ENCODE assay signal across 8 mouse cellular contexts in the genomic region with DNA sequence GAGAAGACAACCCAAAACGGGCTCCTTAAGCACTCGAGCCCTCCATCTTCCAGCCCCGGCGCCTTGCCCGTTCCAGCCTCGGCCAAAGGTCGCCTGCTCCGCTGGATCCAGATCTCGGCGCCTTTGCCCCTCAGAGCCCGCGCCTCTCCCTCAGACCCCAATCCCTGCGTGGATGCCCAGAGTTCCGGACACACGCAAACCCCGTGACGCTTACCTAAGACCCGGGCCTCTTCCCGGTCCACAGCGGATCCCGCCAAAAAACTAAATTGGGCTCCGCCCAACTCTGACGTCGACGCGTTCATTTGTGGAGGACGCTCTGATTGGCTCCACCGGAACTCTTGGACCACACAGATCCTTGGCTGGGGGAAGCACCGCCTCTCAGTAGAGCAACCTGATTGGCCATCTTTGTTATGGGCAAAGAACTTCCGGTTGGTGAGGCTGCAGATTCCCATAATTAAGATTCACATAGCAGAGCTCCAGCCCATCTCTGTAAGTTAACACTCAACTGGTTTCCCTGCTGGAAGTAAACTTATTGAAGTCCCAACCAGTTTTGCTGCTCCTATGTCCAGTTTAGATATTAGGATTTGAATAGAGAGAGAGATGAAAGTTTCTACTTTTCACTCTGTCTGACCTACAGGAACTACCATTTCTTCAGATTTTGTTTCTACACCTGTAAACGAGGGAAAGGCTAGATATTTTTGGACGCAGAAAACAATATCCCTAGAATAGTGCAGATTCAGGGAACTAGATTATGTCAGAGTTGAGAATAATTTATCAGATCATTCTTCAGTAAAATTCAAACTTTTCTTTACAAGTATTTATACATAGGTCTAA. TPM values are rescaled to one million over a fixed set of nuclear protein-coding genes. Genes with fewer than 3 reads are reported as not detected.
A peak's percentile ranks its signal among the peaks of the same experiment; 100 is the strongest.
DNase-seq lines count a peak whose midpoint lies in the region; ATAC-seq and TF ChIP-seq lines count a peak whose summit lies in the region.

A gene (minus strand): TSS at position 301 of the 834 bp plus-strand sequence.

- DNase-seq in CD4-positive helper T cell, adult 2 months (ENCODE audit: low read depth, low spot score) = peak; percentile 93
- peak; percentile 91 for DNase-seq in brain, embryonic 18.5 days (ENCODE audit: low read depth, low spot score)
- peak; percentile 99 for DNase-seq in kidney, postnatal 0 days (ENCODE audit: low spot score)
- DNase-seq in liver, embryonic 11.5 days (ENCODE audit: low spot score) = peak; percentile 94
- peak; percentile 92 for DNase-seq in naive thymus-derived CD4-positive, alpha-beta T cell, adult 2 months (ENCODE audit: low read depth)

- H3K36me3 ChIP-seq in heart, embryonic 12.5 days = peaks cover 19% of the 10 kb centered on the region
- peaks cover 10% of the 10 kb centered on the region; the same call in 1 of the 2 replicates for H3K36me3 ChIP-seq in kidney, postnatal 0 days (ENCODE audit: insufficient read depth, low read length)
- H3K36me3 ChIP-seq in liver, embryonic 11.5 days (ENCODE audit: control insufficient read depth, insufficient read depth, low read length) = peaks cover 18% of the 10 kb centered on the region
- H3K36me3 ChIP-seq in stomach, embryonic 14.5 days (ENCODE audit: control insufficient read depth, insufficient read depth, low read length) = peaks cover 9% of the 10 kb centered on the region

- H3K4me2 ChIP-seq in heart, embryonic 12.5 days = peak within 1 kb of the TSS; percentile 68
- peak within 1 kb of the TSS; percentile 64 for H3K4me2 ChIP-seq in kidney, postnatal 0 days (ENCODE audit: low read length)
- H3K4me2 ChIP-seq in liver, embryonic 11.5 days = peak within 1 kb of the TSS; percentile 82
- peak within 1 kb of the TSS; percentile 58 for H3K4me2 ChIP-seq in stomach, embryonic 14.5 days (replicated peaks; ENCODE audit: low read depth, low read length)

- no peak within 1 kb of the TSS for H3K27ac ChIP-seq in heart, embryonic 12.5 days (ENCODE audit: poor library complexity, severe bottlenecking)
- no peak within 1 kb of the TSS for H3K27ac ChIP-seq in kidney, postnatal 0 days
- peak within 1 kb of the TSS; percentile 38 for H3K27ac ChIP-seq in liver, embryonic 11.5 days (ENCODE audit: low read depth, low read length)
- peak within 1 kb of the TSS; percentile 33; the same call in 1 of the 2 replicates for H3K27ac ChIP-seq in stomach, embryonic 14.5 days (ENCODE audit: low read length)

- no peak for TF ChIP-seq CTCF in kidney, postnatal 0 days (IDR thresholded peaks at IDR 0.05; ENCODE audit: low read depth)

- ATAC-seq in erythroid progenitor cell, adult 5-6 weeks (replicated peaks; ENCODE audit: low FRiP score, poor library complexity, severe bottlenecking) = peak; percentile 99
- peak; percentile 100 for ATAC-seq in heart, embryonic 12.5 days (ENCODE audit: insufficient number of reproducible peaks, low FRiP score)
- ATAC-seq in kidney, postnatal 0 days (replicated peaks; ENCODE audit: low FRiP score, low read depth) = peak; percentile 100
- peak; percentile 99 for ATAC-seq in liver, embryonic 11.5 days (replicated peaks; ENCODE audit: low FRiP score)
- peak; percentile 100 for ATAC-seq in stomach, embryonic 14.5 days (ENCODE audit: insufficient number of reproducible peaks, insufficient read depth, low FRiP score, low read depth)

- H3K9ac ChIP-seq in heart, embryonic 12.5 days = peak within 1 kb of the TSS; percentile 71
- H3K9ac ChIP-seq in kidney, postnatal 0 days (ENCODE audit: low read depth, low read length) = peak within 1 kb of the TSS; percentile 68
- peak within 1 kb of the TSS; percentile 82 for H3K9ac ChIP-seq in liver, embryonic 11.5 days (ENCODE audit: low read depth, low read length)
- H3K9ac ChIP-seq in stomach, embryonic 14.5 days (replicated peaks; ENCODE audit: low read depth, low read length) = peak within 1 kb of the TSS; percentile 25

- 0 out of 2 replicates have a peak, but pooled peaks cover 4% of the 10 kb centered on the region for H3K9me3 ChIP-seq in heart, embryonic 12.5 days (replicated peaks)
- H3K9me3 ChIP-seq in kidney, postnatal 0 days (replicated peaks; ENCODE audit: low read length) = no peaks in the 10 kb centered on the region
- H3K9me3 ChIP-seq in liver, embryonic 11.5 days (ENCODE audit: control insufficient read depth, low read length) = no peaks in the 10 kb centered on the region
- H3K9me3 ChIP-seq in stomach, embryonic 14.5 days (ENCODE audit: control insufficient read depth, low read depth, low read length) = no peaks in the 10 kb centered on the region

- H3K27me3 ChIP-seq in heart, embryonic 12.5 days (replicated peaks) = no peaks in the 10 kb centered on the region
- H3K27me3 ChIP-seq in kidney, postnatal 0 days (ENCODE audit: insufficient read depth, low read length) = no peaks in the 10 kb centered on the region
- H3K27me3 ChIP-seq in liver, embryonic 11.5 days (replicated peaks; ENCODE audit: control insufficient read depth, insufficient read depth, low read length) = no peaks in the 10 kb centered on the region
- H3K27me3 ChIP-seq in stomach, embryonic 14.5 days (ENCODE audit: control insufficient read depth, insufficient read depth, low read length) = no peaks in the 10 kb centered on the region

- H3K4me1 ChIP-seq in heart, embryonic 12.5 days (replicated peaks) = peaks cover 9% of the 10 kb centered on the region
- no peaks in the 10 kb centered on the region for H3K4me1 ChIP-seq in kidney, postnatal 0 days (replicated peaks; ENCODE audit: insufficient read depth, low read length)
- H3K4me1 ChIP-seq in liver, embryonic 11.5 days (replicated peaks; ENCODE audit: control insufficient read depth, insufficient read depth, low read length) = peaks cover 11% of the 10 kb centered on the region
- peaks cover 8% of the 10 kb centered on the region; the same call in 1 of the 2 replicates for H3K4me1 ChIP-seq in stomach, embryonic 14.5 days (ENCODE audit: control insufficient read depth, insufficient read depth, low read length)

- H3K4me3 ChIP-seq in heart, embryonic 12.5 days = peak within 1 kb of the TSS; percentile 77
- peak within 1 kb of the TSS; percentile 71 for H3K4me3 ChIP-seq in kidney, postnatal 0 days (replicated peaks; ENCODE audit: low read depth, low read length)
- peak within 1 kb of the TSS; percentile 78 for H3K4me3 ChIP-seq in liver, embryonic 11.5 days (ENCODE audit: low read depth, low read length)
- H3K4me3 ChIP-seq in stomach, embryonic 14.5 days (ENCODE audit: low read depth, low read length) = peak within 1 kb of the TSS; percentile 68

- WGBS in heart, embryonic 12.5 days = 3% methylated on average over 32 of the region's 32 CpGs
- 4% methylated on average over 32 of the region's 32 CpGs for WGBS in kidney, postnatal 0 days
- WGBS in liver, embryonic 11.5 days = 3% methylated on average over 32 of the region's 32 CpGs
- 4% methylated on average over 32 of the region's 32 CpGs for WGBS in stomach, embryonic 14.5 days

RNA-seq across cellular contexts. Expression of the gene that starts here (rescaled TPM):
- 54.1 and 134 TPM in 2 replicates for total RNA-seq in erythroid progenitor cell, adult 5-6 weeks (2015; ENCODE audit: low replicate concordance)
- 76.9 and 109 TPM in 2 replicates for total RNA-seq in erythroid progenitor cell, adult 5-6 weeks (2017; ENCODE audit: low replicate concordance)
- polyA plus RNA-seq in heart, embryonic 12.5 days (2016; fragmentation: Nextera tagmentation; extraction: Ambion mirVana) = 23.8 and 24.2 TPM in 2 replicates
- 13.2 and 14.7 TPM in 2 replicates for polyA plus RNA-seq in kidney, postnatal 0 days (2015; fragmentation: Nextera tagmentation; extraction: Ambion mirVana)
- 77.2 and 84.4 TPM in 2 replicates for polyA plus RNA-seq in liver, embryonic 11.5 days (2014; fragmentation: Nextera tagmentation; extraction: Ambion mirVana)
- 30.1 and 34.0 TPM in 2 replicates for polyA plus RNA-seq in stomach, embryonic 14.5 days (2014; fragmentation: Nextera tagmentation; extraction: Ambion mirVana)

Comparison
In these comparisons a context has a peak if more than half of its experiments do, and no peak if none do; other contexts are left out.
1. H3K27ac ChIP-seq: peak in liver, embryonic 11.5 days (single experiment) and stomach, embryonic 14.5 days (single experiment); none in heart, embryonic 12.5 days (single experiment) and kidney, postnatal 0 days (single experiment).
2. H3K9ac ChIP-seq: peak in every context shown above with its lines; median percentile 82 in liver, embryonic 11.5 days; 71 in heart, embryonic 12.5 days; 68 in kidney, postnatal 0 days; 25 in stomach, embryonic 14.5 days.
3. Peak in every context shown above with its lines, with median percentiles within 50 percentile points of each other: DNase-seq, ATAC-seq, H3K4me2 ChIP-seq and H3K4me3 ChIP-seq.